Mouse (Mus musculus) embryo, embryonic 11 days (tissue): ENCODE results near the gene Tm7sf3.
A peak's percentile ranks its signal among the peaks of the same experiment; 100 is the strongest.
"Not testable (repeated sequence)": the region's sequence is repeated elsewhere in the genome, so short reads cannot be mapped to it uniquely, and the experiment has no call there.

ENCODE experiments used
- DNase-seq: peaks from one replicate; pipeline ENCODE4 v3.0.0-alpha.2; 2015

Tm7sf3 gene

GRCm38 (mm10) chr6:146611897-146612296 is 30.7 kb downstream of the Tm7sf3 start:
- no peak for DNase-seq

- no peak for DNase-seq
Observed at GRCm38 (mm10) chr6:146611385-146611784, 31.2 kb downstream of the Tm7sf3 start.

- DNase-seq = no peak
Observed at GRCm38 (mm10) chr6:146603651-146604050, 39.0 kb downstream of the Tm7sf3 start.

DNA sequence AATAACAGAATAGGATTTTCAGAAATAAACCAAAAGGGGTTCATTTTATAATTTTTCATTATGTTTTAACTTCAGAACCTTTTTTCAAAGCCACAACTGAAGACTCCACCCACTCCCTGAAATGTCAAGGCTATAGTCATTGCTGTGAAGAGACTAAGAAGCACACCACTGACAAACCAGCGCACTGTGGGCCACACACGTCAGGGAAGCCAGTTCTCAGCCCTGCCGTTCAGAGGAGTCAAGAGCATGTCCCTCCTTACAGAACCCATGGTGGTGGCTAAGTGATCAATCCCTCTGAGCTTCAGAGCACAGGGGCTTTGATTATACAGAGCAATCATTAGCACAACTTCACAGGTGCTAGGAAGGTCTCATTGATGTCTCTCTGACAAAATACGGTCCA is 40.0 kb downstream of the Tm7sf3 start:
- DNase-seq = no peak

DNA sequence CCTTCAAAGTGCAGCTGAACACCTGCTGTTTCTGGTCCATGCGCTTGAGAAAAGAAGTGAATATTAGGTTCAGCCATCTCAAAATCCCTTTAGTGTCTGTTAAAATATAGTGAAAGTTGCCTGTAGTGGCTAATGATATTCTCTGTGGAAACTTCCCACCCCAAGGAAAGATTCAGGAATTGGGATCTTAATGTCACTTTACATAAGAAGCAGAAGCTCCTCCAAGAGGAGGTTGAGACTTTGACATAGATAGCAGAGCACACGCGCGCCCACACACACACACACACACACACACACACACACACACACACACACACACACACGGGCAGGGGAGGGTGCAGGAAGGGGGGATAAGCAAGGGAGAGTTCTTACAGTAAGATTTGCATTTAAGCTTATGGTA is 57.5 kb downstream of the Tm7sf3 start:
- DNase-seq = no peak

- DNase-seq = no peak
Observed at GRCm38 (mm10) chr6:146583366-146584046, 59.1 kb downstream of the Tm7sf3 start.

DNA sequence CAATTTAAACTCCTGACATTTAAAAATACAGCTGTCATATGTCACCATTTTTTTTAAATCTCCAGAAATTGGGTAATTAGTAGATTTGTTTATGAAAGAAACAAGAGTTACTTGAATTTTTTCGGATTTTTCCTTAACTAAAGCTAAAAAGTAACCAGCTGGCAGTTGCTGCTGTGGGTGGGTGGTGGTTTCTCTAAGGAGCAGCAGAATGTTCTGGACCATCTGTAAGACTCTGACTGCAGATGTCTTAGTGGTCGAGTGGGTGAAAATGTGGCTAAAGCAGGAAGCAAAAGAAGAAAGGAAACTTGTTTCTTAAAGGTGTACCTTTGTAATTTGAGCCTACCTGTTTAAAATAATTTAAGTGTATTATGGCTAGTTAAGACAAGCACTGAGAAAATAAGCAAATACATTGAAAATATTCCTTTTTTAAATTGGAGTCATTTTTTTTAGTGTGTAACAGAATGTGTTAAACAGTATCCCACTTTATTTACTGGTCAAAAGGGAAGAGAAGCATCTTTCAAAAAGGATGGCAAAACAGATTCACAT is 62.2 kb downstream of the Tm7sf3 start:
- DNase-seq = no peak

- DNase-seq = peak; percentile 19
Observed at GRCm38 (mm10) chr6:146578586-146578985, 64.0 kb downstream of the Tm7sf3 start.

GRCm38 (mm10) chr6:146578111-146578531 is 64.5 kb downstream of the Tm7sf3 start:
- DNase-seq = peak; percentile 64

DNA sequence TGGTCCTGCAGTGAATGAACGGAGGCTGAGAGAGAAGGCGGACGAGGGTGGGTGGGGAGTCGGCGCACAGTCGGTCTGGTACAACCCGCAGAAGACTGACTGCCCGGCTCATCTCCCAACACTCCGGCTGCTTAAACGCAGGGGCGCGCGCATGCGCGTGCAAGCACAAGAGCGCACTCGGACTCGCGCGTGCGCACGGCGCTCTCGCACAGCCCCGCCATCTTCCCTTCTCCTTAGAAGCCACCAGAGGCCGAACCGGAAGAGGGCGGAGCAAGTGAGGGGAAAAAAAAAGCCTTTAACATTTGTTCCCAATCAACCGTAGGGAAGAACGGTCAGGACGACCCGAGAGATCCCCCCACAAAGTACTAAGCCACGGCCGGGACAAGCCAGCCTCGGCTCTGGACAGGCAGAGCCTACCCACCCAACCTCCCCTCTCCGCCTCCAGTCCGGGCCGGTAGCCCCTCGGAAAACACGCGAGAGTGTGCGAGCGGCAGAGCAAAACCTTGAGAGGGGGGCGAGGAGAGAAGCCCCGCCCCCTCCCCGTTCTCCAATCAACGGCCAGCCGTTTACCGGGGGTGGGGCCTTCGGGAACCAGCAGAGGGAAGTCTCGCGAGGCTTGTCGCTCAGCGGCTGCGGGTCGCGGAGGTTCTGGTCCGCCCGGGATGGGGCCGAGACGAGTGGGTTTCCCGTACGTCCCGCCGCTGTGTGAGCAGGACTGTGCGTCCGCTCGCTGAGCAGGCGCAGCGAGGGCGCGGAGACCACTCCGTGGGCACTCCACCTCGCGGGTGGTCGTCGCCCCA is 65.1 kb downstream of the Tm7sf3 start, which contains the start of gene Ints13:
Ints13 (minus strand) TSS at position 526 of the 800 bp plus-strand sequence.
- DNase-seq = peak; percentile 99

GRCm38 (mm10) chr6:146576903-146577302 is 65.7 kb downstream of the Tm7sf3 start, which contains the start of gene Fgfr1op2:
Fgfr1op2 (plus strand) TSS chr6:146577203.
- DNase-seq = no peak

- peak; percentile 10 for DNase-seq
Observed at GRCm38 (mm10) chr6:146572073-146572472, 70.6 kb downstream of the Tm7sf3 start.

DNA sequence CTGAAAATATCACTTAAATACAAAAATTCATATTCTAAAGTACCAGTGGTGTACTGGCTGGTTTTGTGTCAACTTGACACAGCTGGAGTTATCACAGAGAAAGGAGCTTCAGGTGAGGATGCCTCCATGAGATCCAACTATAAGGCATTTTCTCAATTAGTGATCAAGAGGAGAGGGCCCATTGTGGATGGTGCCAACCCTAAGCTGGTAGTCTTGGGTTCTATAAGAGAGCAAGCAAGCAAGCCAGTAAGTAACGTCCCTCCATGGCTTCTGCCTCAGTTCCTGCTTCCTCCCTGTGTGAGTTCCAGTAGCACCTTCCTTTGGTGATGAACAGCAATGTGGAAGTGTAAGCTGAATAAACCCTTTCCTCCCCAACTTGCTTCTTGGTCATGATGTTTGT is 80.2 kb downstream of the Tm7sf3 start:
- not testable (repeated sequence) for DNase-seq
